Mouse (Mus musculus): Measurements from ENCODE around the gene Gm4969.

DNA sequence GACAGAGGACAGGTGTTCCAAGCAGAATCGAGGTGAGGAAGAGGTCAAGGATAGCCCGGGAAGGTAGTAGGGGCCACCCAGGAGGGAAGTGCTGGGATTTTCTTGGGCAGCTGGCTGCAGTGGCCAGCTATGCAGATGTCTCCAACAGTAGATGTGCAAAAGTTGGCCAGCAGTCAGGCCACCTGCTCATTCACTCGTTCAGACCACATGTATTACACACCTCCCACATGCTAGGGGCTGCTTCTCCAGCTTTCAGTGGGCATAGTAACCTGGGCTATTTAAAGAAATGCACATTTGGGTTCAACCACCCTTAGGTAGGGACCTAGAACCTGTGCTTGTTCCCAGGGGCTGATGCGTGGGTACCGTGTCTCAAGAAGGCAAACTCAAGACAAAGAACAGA is 9.6 kb upstream of the Gm4969 start:
- TF ChIP-seq CTCF (IDR thresholded peaks at IDR 0.05; ENCODE audit: insufficient read depth, low read length) (no peak), POLR2A (IDR thresholded peaks at IDR 0.05; ENCODE audit: borderline replicate concordance, extremely low read depth, low read depth, low read length) (no peak)

Measured in lung, adult 2 months (tissue).